Mouse (Mus musculus) thymus, adult 2 months (tissue): ENCODE results near the gene Rere. TPM values are rescaled to one million over a fixed set of nuclear protein-coding genes. Genes with fewer than 3 reads are reported as not detected.

Experiments used
- DNase-seq: peaks from one replicate; pipeline ENCODE4 v3.0.0; 2021
- H3K27ac ChIP-seq: fragments of 200-500 bp; 2 replicates; pipeline ENCODE4 v1.5.1; 2012; ENCODE audit warnings: low read length, control low read depth; ENCODE audit not compliant: control insufficient read depth, insufficient read depth
- H3K27me3 ChIP-seq: fragments of 200-500 bp; 2 replicates; pipeline ENCODE4 v1.6.1; 2012; ENCODE audit warnings: mild to moderate bottlenecking, low read length, moderate library complexity, mixed read lengths; ENCODE audit not compliant: control insufficient read depth, insufficient read depth
- H3K36me3 ChIP-seq: fragments of 200-500 bp; 2 replicates; pipeline ENCODE4 v1.6.1; 2012; ENCODE audit warnings: mild to moderate bottlenecking, low read length, moderate library complexity; ENCODE audit not compliant: control insufficient read depth, insufficient read depth
- H3K4me1 ChIP-seq: fragments of 200-500 bp; replicated peaks from 2 replicates; pipeline ENCODE4 v1.6.1; 2012; ENCODE audit warnings: low read length; ENCODE audit not compliant: control insufficient read depth, insufficient read depth
- H3K4me3 ChIP-seq: fragments of 200-500 bp; 2 replicates; pipeline ENCODE4 v1.5.1; 2012; ENCODE audit warnings: mild to moderate bottlenecking, low read length, control low read depth, moderate library complexity; ENCODE audit not compliant: control insufficient read depth, insufficient read depth
- CTCF ChIP-seq: fragments of 200-500 bp; IDR thresholded peaks from 2 replicates; pipeline ENCODE4 v1.5.1; 2012; ENCODE audit warnings: mild to moderate bottlenecking, control low read depth, low read length, moderate library complexity, borderline replicate concordance; ENCODE audit not compliant: control insufficient read depth, poor library complexity, insufficient read depth; ENCODE audit errors: extremely low read depth
- POLR2A ChIP-seq: fragments of 200-500 bp; IDR thresholded peaks from 2 replicates; pipeline ENCODE4 v1.6.1; 2012; ENCODE audit warnings: mild to moderate bottlenecking, low read length, control low read depth, moderate library complexity; ENCODE audit not compliant: control insufficient read depth, poor library complexity, insufficient read depth; ENCODE audit errors: extremely low read depth
- WGBS: fragments of 180-500 bp; shearing (Covaris S2); methylation state at CpG from one replicate; pipeline ENCODE4 v1.1.7; 2018; 5-methylcytosine and 5-hydroxymethylcytosine counted together
- polyA plus RNA-seq: library from polyadenylated mRNA; depleted of rRNA; stranded (reverse); fragments of >200 nt; gene quantifications from 2 replicates; pipeline ENCODE4 v1.2.3, GENCODE M21; 2012

Rere gene
- polyA plus RNA-seq, 1 experiment = 52.5 TPM

- no peak for DNase-seq
- Histone ChIP-seq H3K4me3 (no peak overlapping the region), H3K36me3 (no peaks in the 10 kb centered on the region), H3K27me3 (no peaks in the 10 kb centered on the region), H3K27ac (peak overlapping the region; percentile 91), H3K4me1 (peaks cover 54% of the 10 kb centered on the region)
- TF ChIP-seq POLR2A (no peak), CTCF (no peak)
- 10% methylated on average over 2 of the region's 2 CpGs for WGBS
These were observed 117.6 kb downstream of the Rere start for GRCm38 (mm10) chr4:150399032-150399431.

- 50% methylated on average over 13 of the region's 13 CpGs for WGBS
- Histone ChIP-seq H3K27ac (peak overlapping the region; percentile 39), H3K36me3 (no peaks in the 10 kb centered on the region), H3K4me3 (no peak overlapping the region), H3K27me3 (no peaks in the 10 kb centered on the region), H3K4me1 (peaks cover 57% of the 10 kb centered on the region)
- no peak for DNase-seq
- no peak for TF ChIP-seq POLR2A
- no peak for TF ChIP-seq CTCF
These were observed 120.6 kb downstream of the Rere start for GRCm38 (mm10) chr4:150401830-150402607.

- H3K4me1 ChIP-seq = peaks cover 55% of the 10 kb centered on the region
These were observed 121.2 kb downstream of the Rere start for GRCm38 (mm10) chr4:150402608-150402985.

DNA sequence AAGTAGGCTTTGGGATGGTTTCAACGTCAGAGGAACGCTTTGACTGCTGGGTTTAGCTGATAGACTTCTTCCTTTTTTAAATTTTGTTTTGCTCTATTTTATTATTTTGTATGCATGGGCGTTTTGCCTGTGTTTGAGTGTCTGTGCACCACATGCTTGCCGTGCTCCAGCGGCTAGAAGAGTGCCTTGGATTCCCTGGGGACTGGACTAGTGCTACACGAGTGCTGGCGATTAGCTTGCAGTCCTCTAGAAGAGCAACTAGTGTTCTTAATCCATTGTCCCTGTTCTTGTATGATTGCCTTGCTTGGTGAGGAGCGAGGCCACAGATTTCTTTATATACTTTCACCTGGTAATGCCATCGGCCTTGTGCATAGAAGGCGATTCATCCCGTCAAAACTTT lies 122.5 kb downstream of the Rere start:
- Histone ChIP-seq H3K4me3 (no peak overlapping the region), H3K36me3 (no peaks in the 10 kb centered on the region), H3K4me1 (peaks cover 44% of the 10 kb centered on the region), H3K27ac (no peak overlapping the region), H3K27me3 (no peaks in the 10 kb centered on the region)
- no peak for DNase-seq
- WGBS = 94% methylated on average over 11 of the region's 11 CpGs
- TF ChIP-seq POLR2A (no peak), CTCF (no peak)

More at GRCm38 (mm10) chr4:150402608-150402985, 121.2 kb downstream of the Rere start:
- TF ChIP-seq POLR2A (no peak), CTCF (no peak)
- no peaks in the 10 kb centered on the region for H3K27me3 ChIP-seq
- peak overlapping the region; percentile 24 for H3K27ac ChIP-seq
- H3K36me3 ChIP-seq = no peaks in the 10 kb centered on the region
- H3K4me3 ChIP-seq = no peak overlapping the region
- no peak for DNase-seq
- 86% methylated on average over 4 of the region's 4 CpGs for WGBS

DNA sequence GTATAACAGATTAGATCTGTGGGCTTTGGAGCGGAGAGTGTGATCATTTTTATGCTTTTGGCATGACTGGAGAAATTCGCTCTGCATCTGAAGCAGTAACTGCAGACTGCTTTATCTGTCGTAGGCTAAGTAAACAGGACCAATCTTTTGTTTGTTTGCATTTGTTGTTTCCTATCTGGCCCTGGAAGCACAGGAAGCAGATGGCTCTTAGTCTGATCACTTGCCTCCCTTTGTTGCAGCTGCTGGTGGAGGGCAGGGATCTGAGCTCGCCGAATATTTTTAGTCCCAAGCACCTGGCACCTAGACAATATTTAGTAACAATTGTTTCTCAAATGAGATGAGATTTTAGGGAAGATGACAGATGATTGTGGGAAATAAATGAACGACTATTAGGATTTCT lies 123.1 kb downstream of the Rere start:
- Histone ChIP-seq H3K4me1 (peaks cover 40% of the 10 kb centered on the region), H3K27ac (no peak overlapping the region; the same call in 1 of the 2 replicates)
- DNase-seq = no peak

DNA sequence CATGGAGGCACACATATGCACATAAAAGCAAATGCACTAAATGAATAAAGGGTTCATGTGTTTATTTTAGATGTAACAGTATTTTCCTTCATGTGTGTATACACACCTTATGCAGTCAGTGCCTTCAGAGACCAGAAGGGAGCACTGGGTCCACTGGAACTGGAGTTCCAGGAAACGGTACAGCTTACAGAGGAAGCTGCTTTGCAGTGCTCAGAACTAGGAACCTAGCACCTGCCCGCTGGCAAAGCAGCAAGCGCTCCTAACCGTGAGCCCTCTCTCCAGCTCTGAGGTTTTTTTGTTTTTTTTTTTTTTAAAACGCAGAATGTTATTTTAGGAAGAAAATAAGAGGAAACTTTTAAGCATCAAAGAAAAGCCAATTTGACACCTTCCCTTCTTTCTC lies 124.3 kb downstream of the Rere start:
- Histone ChIP-seq H3K36me3 (no peaks in the 10 kb centered on the region), H3K4me3 (no peak overlapping the region), H3K27me3 (no peaks in the 10 kb centered on the region), H3K27ac (peak overlapping the region; percentile 73), H3K4me1 (peaks cover 34% of the 10 kb centered on the region)
- TF ChIP-seq CTCF = no peak
- TF ChIP-seq POLR2A = no peak
- DNase-seq = no peak
- 8% methylated on average over 5 of the region's 5 CpGs for WGBS

More for the DNA sequence above, 123.1 kb downstream of the Rere start:
- 37% methylated on average over 6 of the region's 6 CpGs for WGBS
- Histone ChIP-seq H3K27me3 (no peaks in the 10 kb centered on the region), H3K4me3 (no peak overlapping the region), H3K36me3 (no peaks in the 10 kb centered on the region)
- no peak for TF ChIP-seq CTCF
- TF ChIP-seq POLR2A = no peak
